Mouse (Mus musculus): ENCODE results near the gene E030018B13Rik. TPM values are rescaled to one million over a fixed set of nuclear protein-coding genes. Genes with fewer than 3 reads are reported as not detected.

The E030018B13Rik gene
- polyA plus RNA-seq, 1 experiment from 2014 or later = not detected

- Histone ChIP-seq H3K4me2 (peak overlapping the region; percentile 69), H3K27me3 (replicated peaks) (no peaks in the 10 kb centered on the region; the same call in 1 of the 2 replicates), H3K27ac (ENCODE audit: poor library complexity, severe bottlenecking) (peak overlapping the region; percentile 92), H3K9ac (peak overlapping the region; percentile 76), H3K4me1 (replicated peaks) (peaks cover 21% of the 10 kb centered on the region), H3K9me3 (replicated peaks) (no peaks in the 10 kb centered on the region), H3K4me3 (peak overlapping the region; percentile 79), H3K36me3 (no peaks in the 10 kb centered on the region)
- peak; percentile 57 for ATAC-seq (ENCODE audit: insufficient number of reproducible peaks, low FRiP score)
- WGBS = under 1% methylated on average over 37 of the region's 39 CpGs
These were observed 22.8 kb downstream of the E030018B13Rik start for GRCm38 (mm10) chr7:63939397-63939951.

- Histone ChIP-seq H3K9me3 (replicated peaks) (no peaks in the 10 kb centered on the region), H3K4me2 (no peak overlapping the region; the same call in 1 of the 2 replicates), H3K9ac (no peak overlapping the region), H3K27ac (ENCODE audit: poor library complexity, severe bottlenecking) (no peak overlapping the region), H3K27me3 (replicated peaks) (no peaks in the 10 kb centered on the region; the same call in 1 of the 2 replicates), H3K4me1 (replicated peaks) (peaks cover 13% of the 10 kb centered on the region), H3K36me3 (no peaks in the 10 kb centered on the region), H3K4me3 (no peak overlapping the region)
- ATAC-seq (ENCODE audit: insufficient number of reproducible peaks, low FRiP score) = no peak
- WGBS = 82% methylated on average over 5 of the region's 5 CpGs
These were observed 23.7 kb downstream of the E030018B13Rik start for GRCm38 (mm10) chr7:63940321-63940720.

GRCm38 (mm10) chr7:63941050-63941449 is 24.4 kb downstream of the E030018B13Rik start:
- Histone ChIP-seq H3K4me2 (no peak overlapping the region), H3K27me3 (replicated peaks) (no peaks in the 10 kb centered on the region; the same call in 1 of the 2 replicates), H3K4me1 (replicated peaks) (peaks cover 5% of the 10 kb centered on the region), H3K4me3 (no peak overlapping the region), H3K36me3 (no peaks in the 10 kb centered on the region), H3K9ac (no peak overlapping the region), H3K27ac (ENCODE audit: poor library complexity, severe bottlenecking) (no peak overlapping the region), H3K9me3 (replicated peaks) (no peaks in the 10 kb centered on the region)
- ATAC-seq (ENCODE audit: insufficient number of reproducible peaks, low FRiP score) = no peak
- 72% methylated on average over 3 of the region's 3 CpGs for WGBS

GRCm38 (mm10) chr7:63941501-63941900 is 24.8 kb downstream of the E030018B13Rik start:
- no peak for ATAC-seq (ENCODE audit: insufficient number of reproducible peaks, low FRiP score)
- H3K36me3 ChIP-seq = no peaks in the 10 kb centered on the region
- H3K4me2 ChIP-seq = no peak overlapping the region
- H3K27me3 ChIP-seq (replicated peaks) = no peaks in the 10 kb centered on the region; the same call in 1 of the 2 replicates
- 45% methylated on average over 4 of the region's 4 CpGs for WGBS
- no peak overlapping the region for H3K27ac ChIP-seq (ENCODE audit: poor library complexity, severe bottlenecking)
- H3K9me3 ChIP-seq (replicated peaks) = no peaks in the 10 kb centered on the region
- H3K4me1 ChIP-seq (replicated peaks) = peaks cover 5% of the 10 kb centered on the region
- no peak overlapping the region for H3K4me3 ChIP-seq
- H3K9ac ChIP-seq = no peak overlapping the region

- ATAC-seq (ENCODE audit: insufficient number of reproducible peaks, low FRiP score) = no peak
- Histone ChIP-seq H3K9ac (no peak overlapping the region), H3K27ac (ENCODE audit: poor library complexity, severe bottlenecking) (no peak overlapping the region), H3K4me1 (replicated peaks) (peaks cover 5% of the 10 kb centered on the region), H3K9me3 (replicated peaks) (no peaks in the 10 kb centered on the region), H3K27me3 (replicated peaks) (no peaks in the 10 kb centered on the region; the same call in 1 of the 2 replicates), H3K4me3 (no peak overlapping the region), H3K36me3 (no peaks in the 10 kb centered on the region), H3K4me2 (no peak overlapping the region)
- 50% methylated on average over 2 of the region's 2 CpGs for WGBS
These were observed 27.3 kb downstream of the E030018B13Rik start for GRCm38 (mm10) chr7:63943946-63944345.

- no peak overlapping the region for H3K9ac ChIP-seq
- no peak overlapping the region for H3K4me3 ChIP-seq
- no peaks in the 10 kb centered on the region for H3K36me3 ChIP-seq
- no peak overlapping the region for H3K4me2 ChIP-seq
- no peaks in the 10 kb centered on the region for H3K9me3 ChIP-seq (replicated peaks)
- H3K4me1 ChIP-seq (replicated peaks) = no peaks in the 10 kb centered on the region
- 64% methylated on average over 11 of the region's 11 CpGs for WGBS
- H3K27ac ChIP-seq (ENCODE audit: poor library complexity, severe bottlenecking) = no peak overlapping the region
- no peak; the same call in 1 of the 2 replicates for ATAC-seq (ENCODE audit: insufficient number of reproducible peaks, low FRiP score)
- H3K27me3 ChIP-seq (replicated peaks) = no peaks in the 10 kb centered on the region; the same call in 1 of the 2 replicates
These were observed 31.1 kb downstream of the E030018B13Rik start for GRCm38 (mm10) chr7:63947514-63948487.

GRCm38 (mm10) chr7:63949176-63949575 is 32.5 kb downstream of the E030018B13Rik start:
- Histone ChIP-seq H3K4me2 (no peak overlapping the region), H3K36me3 (no peaks in the 10 kb centered on the region), H3K9me3 (replicated peaks) (no peaks in the 10 kb centered on the region), H3K9ac (no peak overlapping the region), H3K27me3 (replicated peaks) (no peaks in the 10 kb centered on the region; the same call in 1 of the 2 replicates), H3K4me3 (no peak overlapping the region), H3K27ac (ENCODE audit: poor library complexity, severe bottlenecking) (no peak overlapping the region), H3K4me1 (replicated peaks) (no peaks in the 10 kb centered on the region)
- no peak for ATAC-seq (ENCODE audit: insufficient number of reproducible peaks, low FRiP score)
- WGBS = 80% methylated on average over 3 of the region's 3 CpGs

GRCm38 (mm10) chr7:63950931-63951607 is 34.4 kb downstream of the E030018B13Rik start:
- H3K27ac ChIP-seq (ENCODE audit: poor library complexity, severe bottlenecking) = no peak overlapping the region
- H3K36me3 ChIP-seq = no peaks in the 10 kb centered on the region
- H3K4me2 ChIP-seq = no peak overlapping the region
- no peaks in the 10 kb centered on the region; the same call in 1 of the 2 replicates for H3K27me3 ChIP-seq (replicated peaks)
- 64% methylated on average over 10 of the region's 10 CpGs for WGBS
- no peak for ATAC-seq (ENCODE audit: insufficient number of reproducible peaks, low FRiP score)
- H3K9me3 ChIP-seq (replicated peaks) = no peaks in the 10 kb centered on the region
- peaks cover 4% of the 10 kb centered on the region; the same call in 1 of the 2 replicates for H3K4me1 ChIP-seq (replicated peaks)
- H3K9ac ChIP-seq = no peak overlapping the region
- H3K4me3 ChIP-seq = no peak overlapping the region

GRCm38 (mm10) chr7:63952077-63952898 is 35.6 kb downstream of the E030018B13Rik start:
- Histone ChIP-seq H3K4me2 (no peak overlapping the region), H3K4me3 (no peak overlapping the region), H3K36me3 (no peaks in the 10 kb centered on the region), H3K9me3 (replicated peaks) (no peaks in the 10 kb centered on the region), H3K27ac (ENCODE audit: poor library complexity, severe bottlenecking) (no peak overlapping the region), H3K9ac (no peak overlapping the region), H3K4me1 (replicated peaks) (peaks cover 16% of the 10 kb centered on the region), H3K27me3 (replicated peaks) (no peaks in the 10 kb centered on the region; the same call in 1 of the 2 replicates)
- WGBS = 56% methylated on average over 7 of the region's 7 CpGs
- ATAC-seq (ENCODE audit: insufficient number of reproducible peaks, low FRiP score) = no peak

GRCm38 (mm10) chr7:63955440-63955839 is 38.8 kb downstream of the E030018B13Rik start:
- 68% methylated on average over 2 of the region's 2 CpGs for WGBS
- H3K4me3 ChIP-seq = no peak overlapping the region
- H3K36me3 ChIP-seq = no peaks in the 10 kb centered on the region
- no peak overlapping the region for H3K9ac ChIP-seq
- H3K4me1 ChIP-seq (replicated peaks) = peaks cover 16% of the 10 kb centered on the region
- H3K27ac ChIP-seq (ENCODE audit: poor library complexity, severe bottlenecking) = no peak overlapping the region
- no peak overlapping the region for H3K4me2 ChIP-seq
- no peak for ATAC-seq (ENCODE audit: insufficient number of reproducible peaks, low FRiP score)
- H3K27me3 ChIP-seq (replicated peaks) = peaks cover 4% of the 10 kb centered on the region; the same call in 1 of the 2 replicates
- no peaks in the 10 kb centered on the region for H3K9me3 ChIP-seq (replicated peaks)
